Mouse (Mus musculus) stomach, embryonic 14.5 days (tissue): ENCODE results near the gene Fam196b. TPM values are rescaled to one million over a fixed set of nuclear protein-coding genes. Genes with fewer than 3 reads are reported as not detected.

Experiments
- ATAC-seq: fragments of 200-750 bp; cut with Nextera tagmentation; 2 replicates; pipeline ENCODE4 v1.8.0; 2017; ENCODE audit warnings: low read depth, moderate TSS enrichment; ENCODE audit not compliant: insufficient number of reproducible peaks, insufficient read depth, low FRiP score
- H3K27ac ChIP-seq: fragments of 300-500 bp; sonication (generic); 2 replicates; pipeline ENCODE4 v1.5.1; 2014; ENCODE audit warnings: mild to moderate bottlenecking, low read length, moderate library complexity, mixed read lengths
- H3K27me3 ChIP-seq: fragments of 300-500 bp; sonication (generic); 2 replicates; pipeline ENCODE4 v1.6.1; 2014; ENCODE audit warnings: low read length, control low read depth, mixed read lengths; ENCODE audit not compliant: control insufficient read depth, insufficient read depth
- H3K36me3 ChIP-seq: fragments of 300-500 bp; sonication (generic); 2 replicates; pipeline ENCODE4 v1.6.1; 2014; ENCODE audit warnings: mild to moderate bottlenecking, control low read depth, low read length, moderate library complexity, mixed read lengths; ENCODE audit not compliant: control insufficient read depth, insufficient read depth
- H3K4me1 ChIP-seq: fragments of 300-500 bp; sonication (generic); 2 replicates; pipeline ENCODE4 v1.6.1; 2014; ENCODE audit warnings: low read length, control low read depth, mixed read lengths; ENCODE audit not compliant: control insufficient read depth, insufficient read depth
- H3K4me2 ChIP-seq: fragments of 300-500 bp; sonication (generic); replicated peaks from 2 replicates; pipeline ENCODE4 v1.6.1; 2014; ENCODE audit warnings: low read depth, low read length, control low read depth
- H3K4me3 ChIP-seq: fragments of 300-500 bp; sonication (generic); 2 replicates; pipeline ENCODE4 v1.5.1; 2014; ENCODE audit warnings: low read depth, low read length, control low read depth
- H3K9ac ChIP-seq: fragments of 300-500 bp; sonication (generic); replicated peaks from 2 replicates; pipeline ENCODE4 v1.6.1; 2014; ENCODE audit warnings: low read depth, mild to moderate bottlenecking, control low read depth, low read length, moderate library complexity, mixed read lengths
- H3K9me3 ChIP-seq: fragments of 300-500 bp; sonication (generic); 2 replicates; pipeline ENCODE4 v1.6.1; 2016; ENCODE audit warnings: low read depth, low read length, control low read depth; ENCODE audit not compliant: control insufficient read depth
- WGBS: fragments of 180-500 bp; shearing (Covaris S2); extraction: QIAGEN DNeasy Blood & Tissue Kit; methylation state at CpG from one replicate; pipeline ENCODE4 v1.1.7; 2014; 5-methylcytosine and 5-hydroxymethylcytosine counted together
- polyA plus RNA-seq: library from polyadenylated mRNA; unstranded; fragments of >200 nt; fragmentation: Nextera tagmentation; extraction: Ambion mirVana; gene quantifications from 2 replicates; pipeline ENCODE4 v1.2.1, GENCODE M21; 2014

Fam196b gene
- polyA plus RNA-seq, 1 experiment from 2014 or later: 0.04 TPM

DNA sequence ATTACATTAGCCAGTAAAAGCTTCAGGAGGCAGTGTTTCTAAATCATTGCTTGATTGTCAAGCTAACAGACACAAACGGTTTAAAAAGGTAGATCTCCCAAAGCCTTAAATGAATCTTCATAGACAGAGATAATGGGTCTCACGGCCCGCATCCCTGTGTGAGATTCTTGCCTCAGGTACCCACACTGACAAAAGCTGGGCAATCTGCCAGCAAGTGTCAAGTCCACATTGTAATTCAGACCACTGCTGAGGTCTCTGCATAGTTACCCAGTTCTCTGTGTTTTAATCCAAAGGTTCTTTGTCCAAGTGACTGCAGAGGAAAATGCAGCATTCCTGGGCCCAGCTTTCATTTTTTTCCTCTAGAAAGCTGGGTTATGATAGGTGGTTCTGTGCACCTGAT, 153.9 kb downstream of the Fam196b start:
- Histone ChIP-seq H3K27me3 (no peaks in the 10 kb centered on the region), H3K4me2 (no peak overlapping the region), H3K27ac (no peak overlapping the region), H3K9me3 (no peaks in the 10 kb centered on the region), H3K36me3 (no peaks in the 10 kb centered on the region), H3K4me3 (no peak overlapping the region), H3K4me1 (no peaks in the 10 kb centered on the region), H3K9ac (no peak overlapping the region)
- WGBS: 45% methylated on average over 3 of the region's 3 CpGs
- ATAC-seq: no peak

DNA sequence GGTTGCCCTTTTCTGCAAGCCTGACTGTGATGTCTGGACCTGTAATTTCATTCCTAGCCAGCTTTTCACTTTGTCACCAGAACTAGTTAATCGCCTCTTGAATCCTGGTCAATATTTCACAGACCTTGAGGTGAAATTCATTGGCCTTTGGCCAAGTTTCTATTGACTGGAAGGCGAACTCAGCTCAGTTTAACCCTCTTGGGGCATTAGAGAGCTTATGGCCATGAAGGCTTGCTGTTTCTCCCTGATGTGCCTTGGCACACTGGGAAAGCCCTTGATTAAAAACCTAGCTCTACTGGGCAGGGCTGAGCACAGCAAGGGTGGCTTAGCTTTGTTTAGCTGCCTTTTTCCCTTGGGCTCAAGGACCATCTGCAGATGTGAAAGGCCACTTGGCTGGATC, 155.2 kb downstream of the Fam196b start:
- Histone ChIP-seq H3K4me2 (no peak overlapping the region), H3K27me3 (no peaks in the 10 kb centered on the region), H3K36me3 (no peaks in the 10 kb centered on the region), H3K9ac (no peak overlapping the region), H3K4me3 (no peak overlapping the region), H3K9me3 (no peaks in the 10 kb centered on the region), H3K4me1 (no peaks in the 10 kb centered on the region), H3K27ac (no peak overlapping the region)
- WGBS: 57% methylated on average over 2 of the region's 2 CpGs
- no peak for ATAC-seq

Other genes with a start within 250 kb of the Fam196b start
- gene 4930469K13Rik, start 216.3 kb upstream of the Fam196b start, polyA plus RNA-seq: 0.91 and 1.1 TPM in 2 replicates
- not detected in 2 replicates for gene Foxi1, start 106.7 kb upstream of the Fam196b start, polyA plus RNA-seq